Comparison of ENCODE assay signal across 10 mouse cellular contexts in the genomic region with DNA sequence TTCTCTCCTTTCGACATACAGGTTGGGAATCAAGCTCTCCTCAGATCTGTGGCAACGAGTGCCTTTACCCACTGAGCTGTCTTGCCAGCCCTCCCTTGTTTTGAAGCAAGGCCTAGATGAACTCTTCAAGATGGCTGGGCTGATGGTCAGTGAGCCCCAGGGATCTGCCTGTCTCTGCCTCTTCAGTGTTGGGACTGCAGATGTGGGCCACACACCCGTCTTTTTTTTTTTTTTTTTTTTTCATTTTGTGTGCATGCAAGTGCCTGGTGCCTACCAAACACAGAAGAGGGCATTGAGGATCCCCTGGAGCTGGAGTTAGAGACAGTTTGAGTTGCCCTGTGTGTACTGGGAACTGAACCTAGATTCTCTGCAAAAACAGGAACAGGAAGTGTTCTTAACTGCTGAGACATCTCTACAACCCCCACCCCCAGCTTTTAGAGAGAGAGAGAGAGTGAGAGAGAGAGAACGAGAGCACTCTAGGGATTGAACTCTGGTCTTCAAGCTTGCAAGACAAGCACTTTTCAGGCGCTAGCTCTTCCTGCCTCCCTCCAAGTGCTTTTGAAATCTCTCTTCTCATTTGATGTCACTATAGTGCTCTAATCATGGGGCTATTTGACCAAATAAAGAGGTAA. TPM values are rescaled to one million over a fixed set of nuclear protein-coding genes. Genes with fewer than 3 reads are reported as not detected.
DNase-seq lines count a peak whose midpoint lies in the region; ATAC-seq lines count a peak whose summit lies in the region.
"Had no signal": no experiment of that assay in that cellular context is flagged by ENCODE, and none has a peak within 500 bp of the region (broad histone marks: within the 10 kb centered on the region; RNA-seq: fewer than 3 reads in every experiment).

No protein-coding gene starts in this region.

- H3K36me3 ChIP-seq in lung, embryonic 15.5 days, result no peaks in the 10 kb centered on the region

- H3K9ac ChIP-seq in lung, embryonic 15.5 days, result no peak overlapping the region
- H3K9ac ChIP-seq: hindbrain, embryonic 14.5 days had no signal

- H3K27ac ChIP-seq in lung, embryonic 15.5 days, result peak overlapping the region; percentile 71
- H3K27ac ChIP-seq: hindbrain, embryonic 14.5 days had no signal

- no peak overlapping the region for H3K4me2 ChIP-seq in lung, embryonic 15.5 days
- H3K4me2 ChIP-seq: hindbrain, embryonic 14.5 days had no signal

- H3K27me3 ChIP-seq in lung, embryonic 15.5 days, result no peaks in the 10 kb centered on the region

- H3K4me1 ChIP-seq in lung, embryonic 15.5 days, result peaks cover 32% of the 10 kb centered on the region

- peak; percentile 27 to 47 for DNase-seq in heart, adult 18-20 months
- no peak for DNase-seq in heart, adult 11 months
- DNase-seq in lung, postnatal 4 days, result no peak
- no peak for DNase-seq in natural killer cell, adult 2 months (ENCODE audit: low spot score in 2 of 2)
- no peak for DNase-seq in gastrocnemius, adult 8-10 months (ENCODE audit: low spot score in 2 of 2)
- DNase-seq: cerebellum, postnatal 14 days had no signal

- no peaks in the 10 kb centered on the region for H3K9me3 ChIP-seq in lung, embryonic 15.5 days

- no peak for ATAC-seq in lung, embryonic 15.5 days (ENCODE audit: borderline replicate concordance, extremely low read depth, low FRiP score, low TSS enrichment)
- peak; percentile 54 for ATAC-seq in inflammation-experienced regulatory T-cells, adult 6 months
- peak; percentile 52 for ATAC-seq in monocyte, adult 5-6 weeks (replicated peaks; ENCODE audit: insufficient number of reproducible peaks, low FRiP score, low TSS enrichment, poor library complexity, severe bottlenecking)

- no peak overlapping the region for H3K4me3 ChIP-seq in lung, embryonic 15.5 days

- 67% methylated on average over 5 of the region's 5 CpGs for WGBS in lung, embryonic 15.5 days

RNA-seq across cellular contexts. Expression of a gene that starts 17.9 kb away (rescaled TPM):
- 100 to 1,000 TPM; 206 to 329 TPM for total RNA-seq in heart, adult 18-20 months (2021)
- polyA plus RNA-seq in lung, embryonic 15.5 days (2015; fragmentation: Nextera tagmentation; extraction: Ambion mirVana), result 149 and 200 TPM in 2 replicates
- 1 to 10 TPM in 1 of 3 experiments, under 1 TPM in 2; 0.67 to 1.6 (median 0.85) TPM for polyA plus RNA-seq in inflammation-experienced regulatory T-cells, adult 6 months (2017; shearing (Covaris generic))
- total RNA-seq in monocyte, adult 5-6 weeks (2017), result 0.29 TPM in 1 of 3 replicates, not detected in the others
- 100 to 1,000 TPM in 2 of 4 experiments, 10 to 100 TPM in 2; 56.1 to 401 (median 118) TPM for total RNA-seq in gastrocnemius, adult 8-10 months (2022)

RNA-seq across cellular contexts. Expression of a gene that starts 18.1 kb away (rescaled TPM):
- 100 to 1,000 TPM; 303 to 309 TPM for total RNA-seq in heart, adult 18-20 months (2021)
- polyA plus RNA-seq in lung, embryonic 15.5 days (2015; fragmentation: Nextera tagmentation; extraction: Ambion mirVana), result 603 and 672 TPM in 2 replicates
- 100 to 1,000 TPM; 423 to 700 (median 441) TPM for polyA plus RNA-seq in inflammation-experienced regulatory T-cells, adult 6 months (2017; shearing (Covaris generic))
- total RNA-seq in monocyte, adult 5-6 weeks (2017), result 266 to 549 TPM (median 344 TPM) in 3 replicates
- total RNA-seq in gastrocnemius, adult 8-10 months (2022), result 100 to 1,000 TPM; 154 to 257 (median 186) TPM

RNA-seq across cellular contexts. Expression of a gene that starts 23.6 kb away (rescaled TPM):
- total RNA-seq in heart, adult 18-20 months (2021), result 10 to 100 TPM; 30.9 to 34.4 TPM
- polyA plus RNA-seq in lung, embryonic 15.5 days (2015; fragmentation: Nextera tagmentation; extraction: Ambion mirVana), result 5.7 and 9.7 TPM in 2 replicates
- 1 to 10 TPM; 3.4 to 6.4 (median 3.7) TPM for polyA plus RNA-seq in inflammation-experienced regulatory T-cells, adult 6 months (2017; shearing (Covaris generic))
- 1.1 to 9.4 TPM (median 4.3 TPM) in 3 replicates for total RNA-seq in monocyte, adult 5-6 weeks (2017)
- 10 to 100 TPM; 15.1 to 22.3 (median 19.5) TPM for total RNA-seq in gastrocnemius, adult 8-10 months (2022)

Comparison
In these comparisons a context has a peak if more than half of its experiments do, and no peak if none do; other contexts are left out.
1. DNase-seq: peak in heart, adult 18-20 months (2 of 2); none in heart, adult 11 months (single experiment), lung, postnatal 4 days (0 of 2), natural killer cell, adult 2 months (0 of 2) and gastrocnemius, adult 8-10 months (0 of 2).
2. RNA of a gene that starts 17.9 kb away (total RNA-seq): 206 to 329 TPM in heart, adult 18-20 months and 56.1 to 401 TPM in gastrocnemius, adult 8-10 months; 0.29 TPM in monocyte, adult 5-6 weeks; every median in the first group is over 10 times any median in the second.